Mouse (Mus musculus) right cerebral cortex, postnatal 10 days (tissue): ENCODE results near the gene Phospho1.

Experiments used
- DNase-seq, 2 experiments: peaks; one replicate each; pipeline ENCODE4 v3.0.0; 2021; ENCODE audit warnings: low spot score in 2 of 2

The Phospho1 gene

DNA sequence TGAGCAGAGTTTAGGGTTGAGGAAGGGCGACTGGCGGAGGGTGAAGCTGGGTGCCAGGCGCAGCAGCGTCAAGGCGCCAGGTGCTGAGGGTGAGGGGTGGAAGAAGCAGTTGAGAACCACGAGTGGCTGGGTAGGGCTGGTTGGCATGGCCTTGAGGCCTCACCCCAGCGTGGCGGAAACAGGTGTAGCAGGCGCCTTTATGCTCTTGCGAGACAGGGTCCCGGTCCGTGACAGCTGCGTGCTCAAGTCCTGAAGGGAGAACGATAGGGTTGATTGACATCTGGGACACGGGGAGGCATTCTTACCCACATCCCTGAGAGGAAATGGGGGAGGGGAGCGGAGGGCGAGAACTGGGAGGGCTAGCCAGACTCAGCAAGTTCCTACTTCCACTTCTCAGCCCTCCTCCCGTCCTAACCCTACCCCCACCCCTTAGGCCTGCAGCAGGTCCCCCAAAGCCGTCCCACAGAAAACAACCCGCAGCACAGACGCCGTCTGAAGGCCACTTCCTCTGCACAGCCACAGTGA, 9.9 kb downstream of the Phospho1 start:
- peak; percentile 70 to 75 for DNase-seq

GRCm38 (mm10) chr11:95834742-95835710, 10.7 kb downstream of the Phospho1 start:
- no peak for DNase-seq

- no peak for DNase-seq
Observed at GRCm38 (mm10) chr11:95835832-95836231, 11.5 kb downstream of the Phospho1 start.

DNA sequence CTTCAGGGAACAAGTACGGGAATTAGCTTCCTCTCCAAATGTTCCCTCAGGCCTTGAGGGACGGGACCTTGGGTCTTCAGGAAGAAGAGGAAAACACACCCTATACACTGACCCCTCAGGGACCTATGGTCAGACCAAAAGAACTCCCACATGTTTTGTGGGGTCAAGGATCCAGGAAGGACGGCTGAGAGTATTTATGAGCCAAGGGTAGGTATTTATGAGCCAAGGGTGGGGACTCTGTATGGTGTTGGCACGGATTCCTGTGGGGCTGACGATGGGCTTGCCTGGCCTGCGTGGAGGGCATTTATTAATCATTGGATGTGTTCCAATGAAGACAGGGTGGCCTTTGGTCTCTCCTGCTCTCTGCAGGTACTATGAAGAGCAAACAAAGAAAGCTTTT, 12.1 kb downstream of the Phospho1 start:
- no peak for DNase-seq

- DNase-seq, result peak; percentile 72 to 73
Observed at GRCm38 (mm10) chr11:95837059-95837458, 12.8 kb downstream of the Phospho1 start, which contains the start of gene Gngt2. Gene Gngt2 (plus strand): TSS chr11:95837216.

- no peak for DNase-seq
Observed at GRCm38 (mm10) chr11:95838598-95838997, 14.3 kb downstream of the Phospho1 start.

- no peak for DNase-seq
Observed at GRCm38 (mm10) chr11:95838999-95839868, 14.9 kb downstream of the Phospho1 start.

GRCm38 (mm10) chr11:95840694-95841497, 16.6 kb downstream of the Phospho1 start:
- no peak for DNase-seq

DNA sequence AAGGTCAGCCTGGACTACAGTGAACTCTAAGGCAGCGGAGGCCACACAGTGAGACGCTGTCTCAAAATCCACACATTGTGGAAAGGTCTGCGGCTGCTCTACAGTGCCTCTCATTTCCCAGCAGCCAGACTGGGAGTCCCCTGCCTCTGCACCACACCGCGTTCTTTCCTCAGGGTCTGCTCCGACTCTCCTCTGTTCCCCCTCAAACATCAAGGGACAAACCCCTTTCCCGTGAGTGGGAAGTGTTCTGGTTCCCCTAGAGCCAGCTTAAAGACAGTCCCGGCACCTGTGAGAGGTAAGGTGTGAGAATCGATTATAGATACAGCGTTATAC, 17.2 kb downstream of the Phospho1 start:
- no peak for DNase-seq

DNA sequence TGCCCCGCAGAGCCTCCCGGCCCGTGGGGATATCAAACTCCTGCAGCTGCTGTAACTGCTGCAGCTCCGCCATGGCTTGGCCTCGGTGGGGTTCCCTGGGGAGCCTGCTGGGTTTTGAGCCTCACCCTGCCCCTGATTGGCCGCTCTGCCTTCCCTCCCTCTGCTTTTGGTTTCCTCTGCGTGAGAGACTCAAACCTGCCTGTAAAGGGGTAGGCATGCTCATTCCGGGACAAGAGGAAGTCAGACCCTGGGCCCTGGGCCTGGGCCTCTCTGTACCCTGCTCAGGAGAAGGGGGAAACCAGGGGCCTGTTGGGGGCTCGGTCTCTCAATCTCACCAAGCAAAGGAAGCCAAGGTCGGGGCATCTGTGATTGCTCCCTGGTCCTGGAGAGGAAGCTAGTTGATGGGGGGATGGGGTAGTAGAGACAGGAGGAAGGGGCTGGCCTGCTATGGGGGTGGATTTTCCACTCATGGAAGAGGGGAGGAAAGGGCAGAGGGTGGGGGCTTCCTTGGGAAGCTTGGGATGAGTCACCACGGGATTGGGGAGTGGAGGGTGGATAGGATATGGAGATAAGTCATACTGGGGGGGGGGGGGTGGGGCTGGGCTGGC, 17.9 kb downstream of the Phospho1 start, which contains the start of gene Abi3:
Gene Abi3 (minus strand): TSS at position 403 of the 608 bp plus-strand sequence.
- peak; percentile 54 to 56 for DNase-seq

DNA sequence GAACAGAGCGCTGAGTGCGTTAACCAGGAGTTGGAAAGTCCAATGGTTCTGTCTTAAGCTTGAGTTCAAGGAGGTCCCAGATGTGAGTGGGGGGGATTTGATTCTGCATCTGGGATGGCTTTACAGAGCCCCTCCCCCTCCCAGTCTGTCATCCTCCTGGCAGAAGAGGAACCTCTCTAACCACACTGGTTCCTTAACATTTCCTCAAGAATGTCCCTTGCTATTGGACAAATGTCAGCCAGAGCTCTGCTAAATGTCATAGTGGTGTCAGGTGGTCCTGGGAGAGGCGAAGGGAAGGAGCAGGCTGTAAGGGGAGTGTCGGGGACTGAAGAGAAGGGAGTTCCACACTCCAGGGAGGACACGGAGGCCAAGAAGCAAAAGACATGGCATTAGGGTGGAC, 18.7 kb downstream of the Phospho1 start:
- no peak for DNase-seq

- DNase-seq, result no peak
Observed at GRCm38 (mm10) chr11:95843421-95843950, 19.2 kb downstream of the Phospho1 start.

DNA sequence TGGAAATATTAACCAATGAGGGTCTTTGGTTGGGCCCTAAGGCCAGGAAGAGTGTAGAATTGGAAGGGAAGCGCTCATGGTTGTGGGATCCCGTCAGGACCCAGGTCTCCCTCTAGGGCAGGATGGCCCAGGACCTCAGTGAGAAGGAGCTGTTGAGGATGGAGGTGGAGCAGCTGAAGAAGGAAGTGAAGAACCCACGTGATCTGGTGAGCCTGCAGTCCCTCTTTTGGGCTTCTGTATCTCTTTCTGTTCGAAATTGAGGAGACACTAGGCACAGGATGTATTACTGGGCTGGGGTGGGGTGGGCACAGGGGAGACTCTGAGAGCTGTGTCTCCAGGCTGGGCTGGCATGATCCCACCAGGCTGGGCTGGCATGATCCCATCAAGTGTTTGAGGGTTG, 20.6 kb downstream of the Phospho1 start:
- DNase-seq, result no peak

GRCm38 (mm10) chr11:95850898-95851297, 26.6 kb downstream of the Phospho1 start:
- DNase-seq, result no peak

GRCm38 (mm10) chr11:95853684-95854083, 29.4 kb downstream of the Phospho1 start:
- peak in 1 of 2 experiments; percentile 63 for DNase-seq

- no peak for DNase-seq
Observed at GRCm38 (mm10) chr11:95857306-95857705, 33.0 kb downstream of the Phospho1 start.

DNA sequence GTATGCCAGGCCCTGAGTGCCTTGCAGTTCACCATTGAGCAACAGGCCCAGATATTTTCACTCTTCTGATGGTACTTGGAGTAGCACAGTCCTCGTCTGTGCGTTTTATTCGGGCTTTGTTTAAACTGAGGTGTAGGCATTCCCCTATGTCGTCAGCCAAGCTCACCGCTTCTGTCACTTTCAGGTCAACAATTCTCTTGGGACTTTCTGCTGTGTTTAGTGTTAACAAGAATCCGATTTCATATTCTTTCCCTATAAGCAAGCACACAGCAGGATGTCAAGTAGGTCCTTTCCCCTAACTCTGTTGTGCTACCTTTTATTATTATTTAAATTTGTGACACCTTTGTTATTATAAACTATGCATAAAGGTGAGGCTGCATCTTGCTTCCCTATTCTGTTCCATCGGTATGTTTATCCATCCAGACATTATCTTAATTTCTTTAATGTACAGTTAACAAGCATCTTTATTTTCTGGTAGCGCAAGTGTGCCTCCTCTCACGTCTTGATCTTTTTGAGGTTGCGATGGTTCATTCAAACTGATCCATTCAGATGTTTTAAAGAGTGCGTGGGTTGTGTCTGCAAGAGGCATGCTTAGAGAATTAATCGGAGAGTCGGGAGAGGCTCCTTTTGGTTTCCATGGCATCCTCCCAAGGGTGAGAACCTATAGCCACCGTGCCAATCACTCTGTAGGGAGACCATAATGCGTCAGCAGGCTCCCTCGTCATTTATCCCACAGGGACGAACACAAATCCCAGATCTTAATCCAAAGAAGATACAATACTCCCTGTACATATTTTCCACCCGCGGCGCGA, 33.6 kb downstream of the Phospho1 start:
- peak; percentile 59 to 76 for DNase-seq

GRCm38 (mm10) chr11:95858528-95859467, 34.5 kb downstream of the Phospho1 start:
- peak; percentile 98 to 99 for DNase-seq

GRCm38 (mm10) chr11:95859468-95859855, 35.2 kb downstream of the Phospho1 start:
- DNase-seq, result peak; percentile 79 to 82
